Mouse (Mus musculus): ENCODE measurements around the gene Col19a1.

Col19a1 gene

GRCm38 (mm10) chr1:24553462-24553861, 33.8 kb downstream of the Col19a1 start:
- Histone ChIP-seq H3K9me3 (ENCODE audit: low read length) (no peaks in the 10 kb centered on the region), H3K27me3 (ENCODE audit: insufficient read depth, low read length) (no peaks in the 10 kb centered on the region), H3K36me3 (ENCODE audit: insufficient read depth, low read length) (no peaks in the 10 kb centered on the region), H3K4me3 (replicated peaks; ENCODE audit: low read length) (no peak overlapping the region), H3K4me1 (replicated peaks; ENCODE audit: low read depth, low read length) (no peaks in the 10 kb centered on the region)
- TF ChIP-seq CTCF (conservative IDR thresholded peaks at IDR 0.05; ENCODE audit: low read length): no peak
- no peak for TF ChIP-seq POU5F1 (IDR thresholded peaks at IDR 0.05; ENCODE audit: borderline replicate concordance, low read length)

DNA sequence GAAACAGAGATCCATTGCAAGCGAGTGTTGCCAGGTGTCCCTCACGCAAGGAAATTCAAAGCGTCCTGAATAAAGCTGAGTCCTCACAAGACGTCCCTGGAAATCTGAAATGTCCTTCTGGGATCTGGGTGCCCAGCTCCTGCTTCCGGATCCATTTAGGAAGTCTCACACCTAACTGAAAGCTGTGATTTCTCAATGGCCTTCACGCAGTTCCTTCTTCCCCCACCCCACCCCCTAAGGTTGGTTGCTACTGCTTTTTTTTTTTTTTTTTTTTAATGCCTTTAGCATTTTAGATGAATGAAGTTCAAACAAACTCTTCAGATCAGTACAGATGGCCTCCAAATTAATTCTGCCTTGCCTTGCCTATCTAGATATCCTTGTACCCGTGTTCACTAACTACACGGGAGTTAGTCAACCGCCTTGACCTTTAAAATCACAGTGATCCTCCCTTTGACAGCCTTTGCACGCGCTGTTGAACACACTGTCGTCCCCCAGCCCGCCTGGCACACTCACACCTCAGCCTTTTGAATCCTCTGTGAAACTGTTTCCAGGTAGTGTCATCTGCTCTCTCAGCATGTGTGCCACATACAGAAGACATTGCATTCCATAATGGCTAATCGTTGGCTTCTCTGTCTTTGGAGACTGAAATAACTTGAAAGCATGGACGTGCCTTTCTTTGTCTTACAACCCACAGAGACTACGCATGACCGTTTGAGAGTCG, 36.6 kb downstream of the Col19a1 start:
- Histone ChIP-seq H3K9me3 (ENCODE audit: low read length) (no peaks in the 10 kb centered on the region), H3K4me3 (replicated peaks; ENCODE audit: low read length) (no peak overlapping the region), H3K36me3 (ENCODE audit: insufficient read depth, low read length) (no peaks in the 10 kb centered on the region), H3K4me1 (replicated peaks; ENCODE audit: low read depth, low read length) (no peaks in the 10 kb centered on the region), H3K27me3 (ENCODE audit: insufficient read depth, low read length) (no peaks in the 10 kb centered on the region)
- TF ChIP-seq NANOG (IDR thresholded peaks at IDR 0.05; ENCODE audit: borderline replicate concordance, low read length) (no peak), CTCF (conservative IDR thresholded peaks at IDR 0.05; ENCODE audit: low read length) (no peak)

DNA sequence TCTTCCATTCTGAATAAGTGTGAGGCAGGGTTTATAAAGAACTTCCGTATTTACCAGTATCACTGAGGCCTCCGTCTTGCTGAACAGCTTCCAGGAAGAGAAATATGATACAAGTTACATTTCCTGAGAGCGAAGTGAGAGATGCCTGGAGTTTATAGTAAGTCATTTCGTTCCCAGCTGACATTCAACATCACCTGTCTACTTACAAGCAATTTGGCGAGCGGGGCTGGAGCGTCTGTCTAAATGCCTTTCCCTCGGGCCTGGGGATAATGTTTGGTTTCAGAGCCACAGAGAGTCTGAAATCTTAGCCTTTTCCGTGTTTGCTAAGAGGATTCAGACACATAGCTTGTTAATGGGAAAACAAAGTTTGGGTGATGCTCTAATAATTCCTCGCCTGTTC, 37.2 kb downstream of the Col19a1 start:
- Histone ChIP-seq H3K4me3 (replicated peaks; ENCODE audit: low read length) (no peak overlapping the region), H3K36me3 (ENCODE audit: insufficient read depth, low read length) (no peaks in the 10 kb centered on the region), H3K4me1 (replicated peaks; ENCODE audit: low read depth, low read length) (no peaks in the 10 kb centered on the region), H3K27me3 (ENCODE audit: insufficient read depth, low read length) (no peaks in the 10 kb centered on the region), H3K9me3 (ENCODE audit: low read length) (no peaks in the 10 kb centered on the region)
- TF ChIP-seq NANOG (IDR thresholded peaks at IDR 0.05; ENCODE audit: borderline replicate concordance, low read length) (no peak), POU5F1 (IDR thresholded peaks at IDR 0.05; ENCODE audit: borderline replicate concordance, low read length) (no peak), CTCF (conservative IDR thresholded peaks at IDR 0.05; ENCODE audit: low read length) (no peak)

DNA sequence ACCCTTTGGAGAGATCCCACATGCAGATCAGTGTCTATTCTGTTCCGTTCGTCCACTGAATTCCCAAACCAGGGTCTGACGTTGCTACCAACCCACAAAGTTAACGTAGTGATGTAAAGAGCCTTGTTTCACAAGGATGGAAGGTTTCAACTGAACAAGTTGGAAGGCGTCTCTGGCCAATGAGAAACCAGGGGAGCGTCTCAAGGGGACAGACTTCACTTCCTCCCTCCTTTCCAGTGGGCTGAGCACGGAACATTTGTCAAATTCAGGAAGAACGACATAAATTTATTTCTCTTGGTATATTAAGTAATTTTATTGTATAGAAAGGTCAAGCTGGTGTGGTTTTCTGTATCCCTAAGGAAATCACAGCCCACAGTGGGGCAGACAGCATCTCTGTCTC, 38.2 kb downstream of the Col19a1 start:
- H3K9me3 ChIP-seq (ENCODE audit: low read length): no peaks in the 10 kb centered on the region
- H3K4me3 ChIP-seq (replicated peaks; ENCODE audit: low read length): no peak overlapping the region
- TF ChIP-seq NANOG (IDR thresholded peaks at IDR 0.05; ENCODE audit: borderline replicate concordance, low read length) (no peak), CTCF (conservative IDR thresholded peaks at IDR 0.05; ENCODE audit: low read length) (no peak), POU5F1 (IDR thresholded peaks at IDR 0.05; ENCODE audit: borderline replicate concordance, low read length) (no peak)
- H3K27me3 ChIP-seq (ENCODE audit: insufficient read depth, low read length): no peaks in the 10 kb centered on the region
- H3K36me3 ChIP-seq (ENCODE audit: insufficient read depth, low read length): no peaks in the 10 kb centered on the region
- no peaks in the 10 kb centered on the region for H3K4me1 ChIP-seq (replicated peaks; ENCODE audit: low read depth, low read length)

- H3K4me1 ChIP-seq (replicated peaks; ENCODE audit: low read depth, low read length): no peaks in the 10 kb centered on the region
- H3K27me3 ChIP-seq (ENCODE audit: insufficient read depth, low read length): no peaks in the 10 kb centered on the region
- H3K4me3 ChIP-seq (replicated peaks; ENCODE audit: low read length): no peak overlapping the region
- TF ChIP-seq POU5F1 (IDR thresholded peaks at IDR 0.05; ENCODE audit: borderline replicate concordance, low read length) (no peak), CTCF (conservative IDR thresholded peaks at IDR 0.05; ENCODE audit: low read length) (no peak), NANOG (IDR thresholded peaks at IDR 0.05; ENCODE audit: borderline replicate concordance, low read length) (no peak)
- H3K36me3 ChIP-seq (ENCODE audit: insufficient read depth, low read length): no peaks in the 10 kb centered on the region
- no peaks in the 10 kb centered on the region for H3K9me3 ChIP-seq (ENCODE audit: low read length)
These were observed 39.7 kb downstream of the Col19a1 start for GRCm38 (mm10) chr1:24547574-24547973.

DNA sequence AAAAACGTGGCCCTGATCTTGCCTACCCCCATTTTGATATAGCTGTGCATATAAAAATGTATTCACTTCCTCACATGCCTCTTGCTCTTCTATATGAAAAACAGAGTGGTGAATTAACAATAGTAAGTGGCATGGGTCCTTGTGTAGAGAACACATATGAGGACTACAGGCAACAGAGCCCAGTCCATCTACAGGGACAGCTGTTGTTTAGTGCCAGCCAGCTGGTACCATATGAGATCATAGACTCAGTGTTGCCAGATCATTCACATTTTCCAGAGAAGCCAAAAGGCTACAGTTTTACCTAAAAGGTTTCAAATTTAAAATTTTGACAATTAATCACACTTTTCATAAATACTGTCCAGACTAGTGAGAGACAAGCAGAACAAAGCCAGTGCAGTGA, 47.4 kb downstream of the Col19a1 start:
- H3K4me1 ChIP-seq (replicated peaks; ENCODE audit: low read depth, low read length): no peaks in the 10 kb centered on the region
- TF ChIP-seq POU5F1 (IDR thresholded peaks at IDR 0.05; ENCODE audit: borderline replicate concordance, low read length): no peak
- TF ChIP-seq CTCF (conservative IDR thresholded peaks at IDR 0.05; ENCODE audit: low read length): no peak
- no peak for TF ChIP-seq NANOG (IDR thresholded peaks at IDR 0.05; ENCODE audit: borderline replicate concordance, low read length)
- H3K36me3 ChIP-seq (ENCODE audit: insufficient read depth, low read length): no peaks in the 10 kb centered on the region
- no peaks in the 10 kb centered on the region for H3K27me3 ChIP-seq (ENCODE audit: insufficient read depth, low read length)
- H3K4me3 ChIP-seq (replicated peaks; ENCODE audit: low read length): no peak overlapping the region
- no peaks in the 10 kb centered on the region for H3K9me3 ChIP-seq (ENCODE audit: low read length)

DNA sequence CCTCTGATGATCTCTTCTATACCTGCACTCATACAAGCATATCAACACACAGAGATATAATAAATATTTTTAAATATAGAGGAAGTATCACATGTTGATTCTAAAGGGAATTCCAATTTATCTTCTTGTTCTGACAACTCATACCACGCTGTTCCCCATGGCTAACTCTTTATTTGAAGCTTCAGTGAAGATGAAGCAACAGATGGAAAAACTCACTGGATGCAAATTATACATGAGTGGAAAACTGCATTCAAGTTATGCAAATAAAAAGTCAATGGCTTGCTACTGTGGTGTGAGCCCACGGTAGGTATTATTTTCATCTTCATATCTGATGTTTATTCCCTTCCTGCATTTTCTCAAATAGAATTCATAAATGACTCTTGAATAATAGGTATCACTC, 60.1 kb downstream of the Col19a1 start:
- Histone ChIP-seq H3K36me3 (ENCODE audit: insufficient read depth, low read length) (no peaks in the 10 kb centered on the region), H3K27me3 (ENCODE audit: insufficient read depth, low read length) (no peaks in the 10 kb centered on the region), H3K9me3 (ENCODE audit: low read length) (no peaks in the 10 kb centered on the region), H3K4me1 (replicated peaks; ENCODE audit: low read depth, low read length) (no peaks in the 10 kb centered on the region), H3K4me3 (replicated peaks; ENCODE audit: low read length) (no peak overlapping the region)
- TF ChIP-seq POU5F1 (IDR thresholded peaks at IDR 0.05; ENCODE audit: borderline replicate concordance, low read length) (no peak), NANOG (IDR thresholded peaks at IDR 0.05; ENCODE audit: borderline replicate concordance, low read length) (no peak), CTCF (conservative IDR thresholded peaks at IDR 0.05; ENCODE audit: low read length) (no peak)

DNA sequence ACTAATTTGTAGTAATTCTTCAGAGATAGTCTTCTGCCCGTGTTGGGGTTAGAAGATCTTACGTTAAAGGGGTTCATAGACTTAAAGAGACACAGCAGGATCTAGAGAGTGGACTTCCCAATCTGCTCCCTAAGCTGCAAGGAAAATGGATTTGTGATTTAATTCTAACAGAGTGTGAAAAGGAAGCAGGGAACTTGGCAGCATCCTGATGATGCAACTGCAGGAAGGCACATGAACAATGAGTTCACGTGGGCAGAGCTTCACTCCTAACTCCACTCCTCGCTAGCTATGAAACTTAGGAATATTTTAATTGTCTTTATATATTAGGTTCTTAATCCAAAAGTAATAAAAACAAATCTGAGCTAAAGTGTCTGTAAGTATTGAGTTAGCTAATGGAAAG, 69.8 kb downstream of the Col19a1 start:
- H3K27me3 ChIP-seq (ENCODE audit: insufficient read depth, low read length): no peaks in the 10 kb centered on the region
- no peaks in the 10 kb centered on the region for H3K36me3 ChIP-seq (ENCODE audit: insufficient read depth, low read length)
- no peaks in the 10 kb centered on the region for H3K9me3 ChIP-seq (ENCODE audit: low read length)
- no peak overlapping the region for H3K4me3 ChIP-seq (replicated peaks; ENCODE audit: low read length)
- H3K4me1 ChIP-seq (replicated peaks; ENCODE audit: low read depth, low read length): no peaks in the 10 kb centered on the region
- no peak for TF ChIP-seq POU5F1 (IDR thresholded peaks at IDR 0.05; ENCODE audit: borderline replicate concordance, low read length)
- TF ChIP-seq CTCF (conservative IDR thresholded peaks at IDR 0.05; ENCODE audit: low read length): no peak

DNA sequence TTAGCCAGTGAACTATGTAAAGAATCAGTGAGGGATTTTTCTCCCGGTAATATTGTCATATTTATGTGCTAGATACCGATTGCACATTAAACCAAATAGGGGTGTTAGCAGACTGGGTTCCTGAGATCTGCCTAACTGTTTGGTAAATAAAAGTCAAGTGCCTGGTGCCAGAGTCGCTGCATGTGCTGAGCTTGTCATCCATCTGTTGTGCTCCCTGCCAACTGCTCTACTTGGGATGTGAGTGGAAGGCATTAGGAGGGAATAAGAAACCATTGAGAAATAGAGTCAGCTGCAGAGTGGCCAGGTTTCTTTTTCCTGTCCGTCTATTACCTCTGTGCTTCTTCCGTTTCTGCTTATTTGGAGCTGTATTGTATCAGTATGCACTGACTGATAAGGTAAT, 71.9 kb downstream of the Col19a1 start:
- Histone ChIP-seq H3K4me3 (replicated peaks; ENCODE audit: low read length) (no peak overlapping the region), H3K4me1 (replicated peaks; ENCODE audit: low read depth, low read length) (no peaks in the 10 kb centered on the region), H3K9me3 (ENCODE audit: low read length) (no peaks in the 10 kb centered on the region), H3K36me3 (ENCODE audit: insufficient read depth, low read length) (no peaks in the 10 kb centered on the region), H3K27me3 (ENCODE audit: insufficient read depth, low read length) (no peaks in the 10 kb centered on the region)
- no peak for TF ChIP-seq CTCF (conservative IDR thresholded peaks at IDR 0.05; ENCODE audit: low read length)
- TF ChIP-seq POU5F1 (IDR thresholded peaks at IDR 0.05; ENCODE audit: borderline replicate concordance, low read length): no peak
- no peak for TF ChIP-seq NANOG (IDR thresholded peaks at IDR 0.05; ENCODE audit: borderline replicate concordance, low read length)

Data from E14TG2a.4 (cell line).